Mouse (Mus musculus) olfactory bulb, adult 2 months (tissue): ENCODE results near the gene Olfr898.

Experiments used
- CTCF ChIP-seq: fragments of 200-500 bp; IDR thresholded peaks from 2 replicates; pipeline ENCODE4 v1.5.1; 2012; ENCODE audit warnings: low read depth, mild to moderate bottlenecking, low read length, moderate library complexity; ENCODE audit not compliant: insufficient read depth
- POLR2A ChIP-seq: fragments of 200-500 bp; IDR thresholded peaks from 2 replicates; pipeline ENCODE4 v1.6.1; 2012; ENCODE audit warnings: mild to moderate bottlenecking, low read depth, low read length, moderate library complexity; ENCODE audit not compliant: insufficient read depth

- TF ChIP-seq POLR2A, result no peak
- no peak for TF ChIP-seq CTCF
Observed at GRCm38 (mm10) chr9:38401398-38401797, 53.2 kb downstream of the Olfr898 start, which contains the start of gene Olfr147.
